Mouse (Mus musculus): ENCODE results near the gene Bloc1s2.
A peak's percentile ranks its signal among the peaks of the same experiment; 100 is the strongest.
"Not testable (repeated sequence)": the region's sequence is repeated elsewhere in the genome, so short reads cannot be mapped to it uniquely, and the experiment has no call there.

Bloc1s2 gene

DNA sequence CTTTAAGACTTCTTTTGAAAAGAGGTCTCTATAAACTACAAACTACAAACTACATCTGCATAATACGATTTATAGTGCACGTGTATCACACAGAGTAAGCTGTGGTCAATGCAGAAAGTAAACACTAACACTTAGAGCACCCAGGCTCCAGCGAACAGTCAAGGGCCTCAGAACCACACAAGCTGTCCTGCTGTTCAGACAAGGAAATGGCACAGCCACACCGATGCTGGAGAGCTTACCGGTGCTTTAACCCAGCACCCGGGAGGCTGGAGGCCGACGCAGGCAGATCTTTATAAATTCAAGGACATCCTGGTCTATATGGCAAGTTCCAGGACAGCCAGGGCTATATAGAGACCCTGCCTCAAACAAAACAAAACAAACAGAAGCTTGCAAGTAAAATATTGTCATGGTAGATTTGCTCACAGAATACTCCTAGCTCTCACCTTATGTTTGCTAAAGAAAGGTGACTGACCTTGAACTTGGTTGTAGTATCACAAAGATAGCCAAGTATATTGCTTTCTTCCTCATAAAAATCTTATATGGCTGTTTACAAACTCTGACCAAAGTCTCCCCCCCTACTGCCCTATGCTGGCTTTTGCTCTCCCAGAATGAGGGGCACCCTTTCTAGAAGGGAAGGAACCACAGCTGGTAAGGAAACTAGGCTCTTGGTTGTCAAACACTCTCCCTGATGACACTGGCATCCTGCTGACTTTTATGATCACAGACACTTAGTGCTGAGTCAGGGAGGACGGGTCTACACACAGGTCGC lies 18.3 kb downstream of the Bloc1s2 start:
- DNase-seq (ENCODE audit: low spot score): no peak

DNA sequence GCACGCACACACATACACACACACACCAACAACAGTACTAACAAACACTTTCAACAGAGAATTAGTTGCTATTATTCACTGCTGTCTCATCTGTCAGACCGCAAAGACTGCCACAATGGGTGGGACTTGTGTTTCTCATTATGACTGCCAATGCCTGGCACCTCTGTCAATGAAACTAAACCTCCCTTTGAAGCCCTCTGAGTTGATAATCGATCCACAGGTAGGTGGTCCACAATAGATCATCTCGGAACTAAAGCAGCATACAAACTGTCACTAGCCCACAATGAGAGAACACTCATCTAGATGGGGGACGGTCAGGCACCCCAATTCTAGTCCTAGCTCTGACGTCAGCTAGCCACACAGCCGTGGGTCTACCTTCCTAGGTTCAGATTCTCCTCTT lies 25.1 kb downstream of the Bloc1s2 start:
- no peak for DNase-seq (ENCODE audit: low spot score)

DNA sequence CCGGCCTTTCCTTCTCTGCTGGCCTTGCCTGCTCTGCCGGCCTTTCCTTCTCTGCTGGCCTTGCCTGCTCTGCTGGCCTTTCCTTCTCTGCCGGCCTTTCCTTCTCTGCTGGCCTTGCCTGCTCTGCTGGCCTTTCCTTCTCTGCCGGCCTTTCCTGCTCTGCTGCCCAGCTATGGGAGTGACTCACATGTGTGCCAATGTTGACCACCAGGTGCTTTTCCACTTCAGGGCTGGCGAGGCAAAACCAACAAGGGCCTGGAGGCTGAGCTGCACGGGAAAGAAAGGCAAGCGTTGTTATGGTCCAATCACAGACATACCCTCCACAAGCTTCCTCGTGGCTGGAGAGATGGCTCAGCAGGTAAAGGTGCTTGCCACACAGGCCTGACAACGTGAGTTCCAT lies 25.6 kb downstream of the Bloc1s2 start:
- DNase-seq (ENCODE audit: low spot score): not testable (repeated sequence)

DNA sequence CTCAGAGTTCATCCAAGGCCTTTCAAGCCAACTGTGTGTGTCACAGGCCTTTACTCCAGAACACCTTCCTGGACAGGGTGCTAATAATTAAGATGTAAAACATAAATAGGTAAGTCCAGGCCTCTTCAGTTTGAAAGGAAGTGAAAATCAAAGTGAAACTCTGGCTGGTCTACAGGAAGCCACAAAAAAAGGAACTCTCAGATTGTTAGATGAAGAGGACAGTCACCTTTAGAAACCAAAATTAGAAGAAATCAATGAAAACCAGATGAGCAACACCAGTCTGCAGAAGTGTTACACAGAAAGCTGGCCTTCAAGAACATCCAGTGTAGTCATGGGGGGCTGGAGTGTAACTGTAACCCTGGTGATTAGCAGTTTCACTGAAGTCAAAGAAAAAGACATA lies 28.5 kb downstream of the Bloc1s2 start:
- no peak for DNase-seq (ENCODE audit: low spot score)

DNA sequence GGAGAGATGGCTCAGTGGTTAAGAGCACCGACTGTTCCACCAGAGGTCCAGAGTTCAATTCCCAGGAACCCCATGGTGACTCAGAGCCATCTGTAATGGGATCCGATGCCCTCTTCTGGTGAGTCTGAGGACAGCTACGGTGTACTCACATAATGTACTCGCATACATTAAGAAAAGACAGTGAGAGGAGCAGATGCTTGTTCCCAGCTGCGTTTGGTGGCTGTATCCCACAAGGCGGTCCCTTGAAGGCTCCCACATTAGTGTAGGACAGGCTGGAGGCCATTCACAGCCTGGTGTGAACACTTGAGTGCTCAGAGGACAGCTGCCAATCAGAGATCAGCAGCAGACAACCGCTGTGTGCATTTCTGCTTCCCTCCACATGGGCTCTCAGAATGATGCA lies 34.5 kb downstream of the Bloc1s2 start:
- DNase-seq (ENCODE audit: low spot score): peak; percentile 28

DNA sequence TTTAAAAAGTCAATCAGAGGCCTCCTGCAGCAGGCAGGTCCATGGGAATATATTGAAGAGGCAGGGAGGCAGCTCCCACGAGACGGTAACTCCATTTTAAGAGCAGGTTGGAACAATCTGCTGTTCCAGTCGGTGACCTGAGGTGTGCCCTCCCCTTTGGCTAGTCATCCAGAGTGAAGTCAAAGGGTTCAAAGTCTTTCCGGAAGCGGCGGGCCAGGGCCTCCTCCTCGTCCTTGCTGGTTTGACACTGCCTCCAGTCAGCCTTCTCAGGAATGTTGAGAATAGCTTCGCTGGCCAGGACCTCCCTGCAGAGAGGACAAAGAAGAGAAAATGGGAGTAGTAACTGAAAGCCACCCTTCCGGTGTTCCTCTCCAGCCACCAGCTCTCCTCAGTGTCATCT lies 35.9 kb downstream of the Bloc1s2 start:
- DNase-seq (ENCODE audit: low spot score): no peak

DNA sequence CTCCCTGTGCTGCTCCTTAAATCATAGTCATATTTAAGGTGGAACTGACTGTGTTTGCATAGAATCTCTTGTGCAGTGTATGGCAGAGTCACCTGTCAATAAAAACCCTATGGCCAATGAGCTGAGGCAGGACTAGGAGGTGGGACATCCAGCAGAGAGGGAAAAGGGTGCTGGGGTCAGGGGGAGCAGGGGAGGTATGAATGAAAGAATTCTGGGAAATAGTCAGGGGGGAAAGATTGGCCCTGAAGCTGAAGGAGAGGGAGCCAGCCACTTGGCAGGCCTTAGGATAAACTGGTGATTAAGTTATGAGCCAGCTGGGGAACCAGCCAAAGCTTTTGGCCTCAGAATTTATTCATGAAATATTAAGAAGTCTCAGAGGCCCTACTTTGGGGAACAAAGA lies 37.2 kb downstream of the Bloc1s2 start:
- DNase-seq (ENCODE audit: low spot score): peak; percentile 95

DNA sequence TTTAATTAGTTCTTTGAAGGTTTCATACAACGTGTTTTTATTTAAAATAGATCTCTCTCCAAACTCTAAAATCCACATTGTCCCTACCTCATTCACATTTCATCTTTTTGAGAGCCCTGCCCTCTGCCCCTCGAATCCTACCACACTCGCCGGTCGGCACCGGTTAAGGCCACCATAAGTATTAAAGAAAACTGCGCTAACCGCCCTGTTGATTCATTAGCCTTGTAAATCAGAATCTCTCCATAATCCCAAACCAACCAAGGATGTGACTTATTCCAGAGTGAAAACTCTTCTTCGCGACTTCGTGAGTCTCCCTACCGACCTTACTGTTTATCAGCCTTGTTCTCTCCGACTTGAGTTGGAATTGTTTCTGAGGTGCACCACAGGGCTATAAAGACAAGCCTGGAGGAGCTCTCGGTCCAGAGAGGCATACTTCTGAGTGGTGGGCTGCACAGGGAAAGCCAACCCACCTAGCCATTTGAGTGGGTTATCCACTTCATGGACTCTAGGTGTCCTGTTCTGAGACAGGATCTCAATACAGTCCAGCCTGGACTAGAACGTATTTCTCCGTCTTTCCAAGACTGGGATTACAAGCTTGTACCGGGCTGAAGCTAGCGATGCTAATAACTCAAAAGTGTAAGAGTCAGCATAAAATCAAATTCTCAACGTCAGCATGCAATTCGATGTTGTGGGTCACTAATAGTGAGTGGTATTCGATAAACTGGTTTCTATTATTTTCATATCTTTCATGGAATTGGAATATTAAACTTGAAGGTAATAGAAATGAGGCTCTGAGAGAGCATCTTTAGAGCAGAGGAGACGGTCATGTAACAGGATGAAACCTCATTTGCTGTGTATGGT lies 38.4 kb downstream of the Bloc1s2 start:
- no peak for DNase-seq (ENCODE audit: low spot score)

DNA sequence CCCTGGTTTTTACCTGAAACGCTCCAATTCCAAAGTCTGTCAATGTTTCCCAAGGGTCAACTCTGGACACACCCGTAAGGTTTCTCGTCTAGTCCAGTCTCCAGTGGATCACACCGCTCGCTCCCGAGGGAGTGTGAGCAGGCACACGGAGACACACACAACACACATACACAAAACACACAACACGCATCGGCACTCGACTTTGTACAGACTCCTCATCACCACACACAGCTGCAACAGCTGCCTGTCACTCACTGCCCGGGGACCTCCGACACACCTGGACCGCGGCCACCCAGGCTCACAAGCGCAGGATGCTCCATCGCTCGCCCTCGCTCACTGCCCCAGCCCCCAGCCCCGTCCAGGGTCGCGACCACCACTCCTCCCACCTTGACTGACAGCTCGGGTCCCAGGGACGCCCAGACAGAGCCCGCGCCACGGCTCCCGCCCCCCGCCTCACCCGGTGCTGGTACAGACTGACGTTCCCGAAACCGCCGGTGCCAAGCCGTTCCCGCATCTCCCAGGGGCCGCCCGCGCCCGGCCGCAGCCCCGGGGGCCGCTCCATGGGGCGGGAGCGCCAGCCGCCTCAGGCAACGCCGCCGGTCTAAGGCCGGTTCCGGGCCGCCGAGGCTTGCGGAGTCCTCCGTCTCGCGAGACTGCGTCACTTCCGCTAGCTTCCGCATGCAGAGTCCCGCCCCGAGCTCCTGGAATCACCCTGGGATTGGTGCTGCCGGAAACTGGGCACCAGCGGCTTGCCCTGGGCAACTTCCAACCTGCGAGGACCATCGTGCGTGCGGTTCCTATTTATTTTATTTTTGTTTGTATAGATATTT lies 39.2 kb downstream of the Bloc1s2 start, which contains the start of gene Chuk:
TSS of gene Chuk (minus strand) at position 650 of the 830 bp plus-strand sequence.
- peak; percentile 98 for DNase-seq (ENCODE audit: low spot score)

DNA sequence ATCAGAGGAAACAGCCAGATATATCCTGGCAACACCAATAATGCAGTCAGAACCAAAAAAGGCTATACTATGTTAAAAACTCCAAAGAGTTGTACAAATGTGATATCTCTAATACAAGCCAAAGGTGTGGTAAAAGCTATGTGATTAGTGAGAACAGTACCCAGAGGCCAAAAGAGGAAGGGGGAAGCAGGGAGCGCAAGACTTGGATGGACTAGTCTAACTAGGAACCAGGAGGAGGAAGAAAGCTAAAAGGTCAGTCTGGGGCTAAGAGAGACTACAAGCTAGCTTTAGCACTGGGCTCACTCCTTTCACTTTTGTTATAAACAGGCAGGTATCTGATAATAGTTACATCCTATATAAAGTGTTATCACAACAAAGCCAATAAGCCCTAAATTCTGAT lies 41.9 kb downstream of the Bloc1s2 start:
- DNase-seq (ENCODE audit: low spot score): no peak

DNA sequence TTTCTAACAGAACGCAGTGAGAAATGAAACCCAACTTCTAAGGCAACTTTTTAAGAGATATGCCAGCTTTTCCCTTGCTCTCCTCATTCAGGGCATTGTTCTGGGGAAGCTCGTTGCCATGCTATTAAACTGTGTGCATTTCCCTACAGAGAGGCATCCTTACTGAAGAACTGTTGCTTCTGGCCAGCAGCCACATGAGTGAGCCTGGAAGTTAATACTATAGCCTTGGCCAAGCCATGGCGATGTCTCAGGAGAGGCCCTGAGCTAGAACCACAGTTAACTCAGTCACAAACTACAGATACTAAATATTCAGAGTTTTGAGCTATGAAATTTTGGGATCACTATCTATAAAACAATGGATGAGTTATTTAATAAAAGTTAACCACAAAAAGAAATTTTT lies 43.2 kb downstream of the Bloc1s2 start:
- no peak for DNase-seq (ENCODE audit: low spot score)

DNA sequence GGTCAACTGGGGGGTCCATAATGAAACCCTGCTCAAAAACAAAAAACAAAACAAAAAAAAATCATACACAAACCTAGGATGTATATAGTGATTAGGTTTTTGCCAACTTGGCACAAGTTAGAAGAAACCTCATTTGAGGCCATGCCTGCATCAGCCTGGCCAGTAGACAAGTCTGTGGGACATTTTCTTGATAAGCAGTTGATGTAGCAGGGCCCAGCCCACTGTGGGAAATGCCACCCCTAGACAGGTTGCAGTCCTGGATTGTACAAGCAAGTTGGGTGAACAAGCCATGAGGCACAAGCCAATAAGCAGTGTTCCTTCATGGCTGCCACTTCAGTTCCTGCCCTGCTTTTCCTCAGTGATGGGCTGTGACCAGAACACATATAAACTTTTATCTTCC lies 45.4 kb downstream of the Bloc1s2 start:
- no peak for DNase-seq (ENCODE audit: low spot score)
